Mouse (Mus musculus): ENCODE results near the gene Gm28308.
A peak's percentile ranks its signal among the peaks of the same experiment; 100 is the strongest.

Gene Gm28308

GRCm38 (mm10) chr6:52165441-52166370 is 47.4 kb downstream of the Gm28308 start:
- no peak for DNase-seq

- DNase-seq: no peak
Observed at GRCm38 (mm10) chr6:52164626-52165440, 48.3 kb downstream of the Gm28308 start, which contains the start of gene Hoxa2. TSS of gene Hoxa2 (minus strand) at chr6:52164831.

GRCm38 (mm10) chr6:52164051-52164625 is 49.0 kb downstream of the Gm28308 start:
- no peak for DNase-seq

- DNase-seq: no peak
Observed at GRCm38 (mm10) chr6:52163366-52164031, 49.6 kb downstream of the Gm28308 start.

GRCm38 (mm10) chr6:52162611-52163365 is 50.4 kb downstream of the Gm28308 start:
- no peak for DNase-seq

- DNase-seq: no peak
Observed at GRCm38 (mm10) chr6:52162093-52162380, 51.1 kb downstream of the Gm28308 start.

GRCm38 (mm10) chr6:52161336-52162092 is 51.6 kb downstream of the Gm28308 start:
- DNase-seq: no peak

- no peak for DNase-seq
Observed at GRCm38 (mm10) chr6:52160511-52161335, 52.4 kb downstream of the Gm28308 start.

- DNase-seq: no peak
Observed at GRCm38 (mm10) chr6:52159979-52160378, 53.2 kb downstream of the Gm28308 start.

- DNase-seq: no peak
Observed at GRCm38 (mm10) chr6:52159164-52159761, 53.9 kb downstream of the Gm28308 start.

- DNase-seq: peak; percentile 67
Observed at GRCm38 (mm10) chr6:52158276-52159051, 54.7 kb downstream of the Gm28308 start, which contains the start of gene Hoxa1. TSS of gene Hoxa1 (minus strand) at chr6:52158317.

- DNase-seq: no peak
Observed at GRCm38 (mm10) chr6:52157466-52158275, 55.5 kb downstream of the Gm28308 start.

GRCm38 (mm10) chr6:52156551-52157200 is 56.5 kb downstream of the Gm28308 start:
- DNase-seq: no peak

- no peak for DNase-seq
Observed at GRCm38 (mm10) chr6:52155471-52155870, 57.7 kb downstream of the Gm28308 start.

- no peak for DNase-seq
Observed at GRCm38 (mm10) chr6:52154044-52154443, 59.1 kb downstream of the Gm28308 start.

GRCm38 (mm10) chr6:52153270-52153669 is 59.9 kb downstream of the Gm28308 start:
- DNase-seq: no peak
